Mouse (Mus musculus): ENCODE measurements at regions not wholly inside any gene's neighbourhood (a gene's known extent, or its start where the extent isn't known, plus 50 kb on each side); places are given as distances from the start of the nearest gene placed in this dataset.

- no peak for TF ChIP-seq POLR2A (IDR thresholded peaks at IDR 0.05; ENCODE audit: extremely low read depth, insufficient read depth, low read length)
- TF ChIP-seq CTCF (IDR thresholded peaks at IDR 0.05; ENCODE audit: low read depth, low read length) = no peak
Measured at GRCm38 (mm10) chr4:30039424-30040172, 1226.7 kb downstream of the Epha7 start.
